Mouse (Mus musculus) adrenal gland, postnatal 36 days (tissue): ENCODE measurements at regions not wholly inside any gene's neighbourhood (a gene's known extent, or its start where the extent isn't known, plus 50 kb on each side); places are given as distances from the start of the nearest gene placed in this dataset.

Experiments
- DNase-seq, 2 experiments: peaks; one replicate each; pipeline ENCODE4 v3.0.0; 2021; ENCODE audit warnings: mixed read lengths in 1 of 2

DNA sequence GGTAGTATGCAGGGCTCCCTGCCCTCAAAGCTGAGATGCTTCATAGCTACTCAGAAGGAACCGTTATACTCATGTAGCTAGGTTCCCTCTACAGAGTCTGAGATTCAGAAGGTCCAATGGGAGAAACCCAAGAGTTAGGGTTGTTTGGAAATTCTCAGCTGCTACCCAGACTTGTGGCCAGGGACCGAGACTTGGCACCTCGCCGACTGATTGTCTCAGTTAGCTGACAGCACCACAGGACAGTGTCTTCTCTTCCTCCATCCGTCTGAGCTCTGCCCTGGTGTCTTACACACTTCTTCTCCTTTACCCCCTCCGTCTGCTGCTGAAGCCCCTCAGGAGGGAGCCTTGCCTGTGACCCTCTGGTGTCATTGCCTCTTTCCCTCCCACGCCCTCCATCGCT, 329.6 kb upstream of the Prox1 start:
- no peak for DNase-seq

DNA sequence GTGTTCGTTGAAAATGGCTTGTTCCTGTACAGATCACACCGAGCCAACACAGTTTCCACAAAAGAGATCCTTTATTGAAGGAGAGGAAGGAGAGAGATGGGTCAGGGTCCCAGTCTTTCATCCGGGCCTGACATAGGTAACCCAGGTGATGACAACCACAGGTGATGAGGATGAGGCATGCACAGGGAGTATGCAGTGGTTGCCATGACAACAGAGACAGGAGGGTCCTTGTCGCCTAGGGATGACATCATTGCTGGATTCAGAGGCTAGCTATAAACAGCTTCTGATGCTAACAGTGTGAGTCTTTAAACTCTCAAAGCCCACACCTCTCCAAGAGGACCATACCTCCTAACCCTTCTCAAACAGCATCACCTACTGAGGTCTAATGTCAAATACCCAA, 327.0 kb upstream of the Prox1 start:
- no peak for DNase-seq

DNA sequence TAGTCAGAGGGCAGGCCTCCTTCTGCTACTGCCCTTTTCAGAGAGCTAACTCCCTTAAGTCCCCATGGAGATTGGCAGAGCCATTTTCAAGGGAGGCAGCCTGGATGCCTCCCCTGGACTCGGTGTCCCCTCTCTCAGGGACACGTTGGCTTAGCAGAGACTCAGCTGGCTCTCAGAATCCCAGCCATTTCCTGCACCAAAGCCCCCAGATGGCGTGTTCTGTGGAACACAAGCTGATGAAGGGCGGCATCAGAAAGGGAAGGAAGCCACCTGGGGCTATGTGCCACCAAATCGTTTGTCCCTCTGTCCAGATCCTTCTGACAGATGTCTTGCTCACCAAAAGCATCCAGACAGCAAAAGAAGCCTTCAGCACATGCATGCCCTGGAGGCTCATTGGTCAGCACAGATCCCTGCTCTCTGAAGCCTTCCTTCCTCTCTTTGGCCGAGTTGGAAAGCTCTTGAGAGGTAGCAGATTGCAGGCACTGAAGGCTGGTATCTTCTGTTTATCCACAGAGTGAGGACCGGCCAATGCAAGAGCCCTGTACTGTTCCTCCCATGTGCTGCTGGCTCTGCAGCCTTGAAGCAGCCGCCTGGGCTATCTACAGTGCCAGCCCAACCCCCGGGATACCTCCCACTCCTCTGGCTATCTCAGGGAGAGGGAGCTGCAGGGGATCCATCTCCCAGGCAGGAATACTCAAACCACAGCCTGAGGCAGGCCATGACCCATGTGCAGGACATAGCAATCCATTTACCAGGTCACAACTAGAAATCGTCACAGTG, 325.4 kb upstream of the Prox1 start:
- no peak for DNase-seq

DNA sequence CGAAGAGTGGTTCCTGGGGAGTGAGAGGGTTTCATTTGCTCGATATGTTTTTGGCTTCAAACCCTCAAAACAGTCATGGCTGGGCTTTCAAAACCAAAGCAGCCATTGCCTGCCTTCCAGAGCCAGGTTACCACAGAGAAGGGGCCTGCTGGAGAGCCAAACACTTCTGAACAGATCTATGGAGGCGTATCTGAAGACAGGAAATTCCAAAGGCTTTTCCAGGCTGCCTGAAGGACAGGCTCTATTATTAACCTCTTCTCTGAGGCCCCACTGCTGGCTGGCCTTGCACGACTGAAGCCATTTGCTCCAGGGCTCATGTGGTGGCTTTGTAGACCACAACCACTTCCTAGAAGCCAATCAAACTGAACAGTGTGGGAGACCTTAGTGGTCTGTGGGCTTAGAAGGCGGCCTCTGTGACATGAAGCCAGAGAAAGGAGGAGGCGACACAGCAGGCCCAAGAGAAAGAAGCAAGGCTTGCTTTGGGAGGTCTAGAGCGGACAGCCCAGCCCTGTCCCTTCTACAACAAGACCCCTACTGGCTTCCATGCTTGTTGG, 316.1 kb upstream of the Prox1 start:
- no peak for DNase-seq

DNA sequence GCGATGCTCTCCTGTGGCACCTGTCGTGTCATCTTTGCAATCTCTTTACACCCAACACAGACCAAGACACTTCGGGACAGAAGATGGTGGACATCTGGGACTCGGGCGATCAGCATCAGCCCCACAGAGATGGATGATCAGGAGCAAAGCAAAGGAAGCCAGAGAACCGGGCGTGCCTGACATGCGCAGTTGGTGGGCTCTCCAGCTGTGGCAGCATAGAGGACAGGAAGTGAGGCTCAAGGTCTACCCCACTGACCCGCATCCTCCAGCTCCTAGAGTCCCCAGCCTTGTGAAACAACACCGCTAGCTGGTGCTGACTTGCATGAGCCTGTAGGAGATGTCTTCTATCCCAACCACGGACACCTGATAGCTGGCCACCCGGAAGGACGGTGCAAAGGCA, 312.9 kb upstream of the Prox1 start:
- DNase-seq: no peak

DNA sequence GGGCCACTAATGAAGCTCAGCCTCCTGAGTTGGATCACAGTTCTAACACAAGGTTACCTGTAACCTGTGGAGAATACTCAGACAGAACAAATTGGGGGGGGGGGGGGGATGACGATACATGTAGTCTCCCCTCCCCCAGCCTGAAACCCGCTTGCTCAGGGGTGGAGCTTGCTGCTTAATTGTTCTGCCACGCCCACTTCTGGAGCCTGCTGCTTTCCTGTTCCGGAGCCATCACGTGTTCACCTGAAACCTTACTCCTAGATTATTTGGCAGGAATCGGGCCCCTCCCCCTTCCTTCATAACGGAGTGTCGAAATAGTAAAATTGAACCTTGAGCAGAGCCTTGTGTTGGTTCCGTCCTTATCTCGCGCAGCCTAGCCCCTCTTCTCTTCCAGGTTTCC, 310.6 kb upstream of the Prox1 start:
- DNase-seq: no peak

DNA sequence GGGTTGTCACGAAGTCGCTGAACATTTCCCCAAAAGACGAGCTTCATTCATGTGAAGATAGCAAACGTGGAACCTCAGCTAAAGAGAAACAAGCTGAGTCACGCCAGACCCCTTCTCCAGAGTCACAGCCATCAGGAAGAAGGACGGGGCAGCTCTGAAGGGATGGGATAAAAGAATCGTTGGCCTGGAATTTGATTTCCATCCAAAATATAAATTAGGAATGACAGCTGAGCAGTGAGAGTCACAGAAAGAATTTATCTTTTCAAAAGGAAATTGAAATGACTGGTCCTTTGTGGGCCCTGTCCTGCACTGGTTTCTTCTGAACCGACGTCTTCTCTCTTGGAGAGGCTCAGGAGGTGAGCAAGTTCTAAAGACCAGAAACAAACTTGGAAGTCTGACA, 310.1 kb upstream of the Prox1 start:
- peak; percentile 15 to 17 for DNase-seq

DNA sequence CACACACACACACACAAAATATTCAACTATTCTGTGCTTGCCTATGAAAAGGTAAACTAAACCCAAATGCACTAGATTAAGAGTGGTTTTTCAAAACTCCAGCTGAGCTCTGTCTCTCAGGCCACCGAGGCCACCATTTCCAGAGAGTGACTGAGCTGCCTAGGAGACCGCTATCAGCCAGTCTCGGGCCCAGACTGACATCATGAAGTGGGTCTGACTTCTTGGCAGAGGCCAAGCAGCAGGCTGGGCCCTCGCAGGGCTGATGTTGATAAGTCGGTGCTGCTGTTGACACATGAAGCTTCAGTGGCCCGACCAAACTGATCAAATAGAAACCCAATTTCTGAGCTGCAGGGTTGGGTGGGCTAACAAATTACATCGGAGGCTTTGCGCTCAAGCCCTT, 302.2 kb upstream of the Prox1 start:
- DNase-seq: no peak

DNA sequence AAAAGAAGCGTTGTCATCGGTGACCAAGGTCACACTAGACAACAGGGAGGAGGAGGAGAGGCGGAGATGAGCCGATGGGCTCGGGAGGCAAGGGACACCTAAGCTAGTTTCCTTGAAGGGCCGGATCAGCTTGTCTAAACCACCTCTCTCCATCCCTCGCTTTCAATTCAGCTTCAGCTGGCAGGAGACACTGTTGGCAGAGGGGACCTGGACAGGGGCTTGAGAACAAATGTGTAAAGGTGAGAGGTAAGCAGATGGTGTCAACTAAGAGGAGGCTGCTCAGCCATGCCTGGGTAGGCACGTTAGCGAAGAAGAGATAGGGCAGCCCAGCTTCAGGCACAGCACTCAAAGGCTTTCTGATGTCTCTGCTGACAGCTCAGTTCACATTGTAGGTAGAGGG, 299.8 kb upstream of the Prox1 start:
- DNase-seq: no peak

DNA sequence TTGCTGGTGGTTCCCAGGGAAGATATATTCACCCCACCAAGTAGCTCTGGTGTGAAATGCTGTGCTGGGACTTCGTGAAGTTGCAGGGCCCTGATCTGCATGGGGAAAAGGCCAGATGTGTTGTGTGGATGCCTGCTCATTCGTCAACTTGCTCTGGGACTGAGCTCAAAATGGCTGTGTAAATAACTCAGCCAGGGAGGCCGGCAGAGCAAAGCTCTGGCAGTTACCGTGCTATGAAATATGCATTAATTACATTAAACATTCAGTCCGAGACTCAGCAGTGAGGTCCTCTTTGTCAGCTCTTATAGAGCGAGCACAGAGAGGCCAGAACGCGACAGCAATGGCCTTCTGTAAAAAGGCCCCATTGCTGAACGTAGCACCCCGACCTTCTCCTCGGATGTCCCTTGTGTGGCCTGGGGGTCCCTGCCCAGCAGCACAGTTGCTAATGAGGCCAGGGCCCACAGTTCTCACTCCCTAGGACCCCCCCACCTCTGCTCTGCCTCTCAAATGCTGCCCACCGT, 287.1 kb upstream of the Prox1 start:
- no peak for DNase-seq

DNA sequence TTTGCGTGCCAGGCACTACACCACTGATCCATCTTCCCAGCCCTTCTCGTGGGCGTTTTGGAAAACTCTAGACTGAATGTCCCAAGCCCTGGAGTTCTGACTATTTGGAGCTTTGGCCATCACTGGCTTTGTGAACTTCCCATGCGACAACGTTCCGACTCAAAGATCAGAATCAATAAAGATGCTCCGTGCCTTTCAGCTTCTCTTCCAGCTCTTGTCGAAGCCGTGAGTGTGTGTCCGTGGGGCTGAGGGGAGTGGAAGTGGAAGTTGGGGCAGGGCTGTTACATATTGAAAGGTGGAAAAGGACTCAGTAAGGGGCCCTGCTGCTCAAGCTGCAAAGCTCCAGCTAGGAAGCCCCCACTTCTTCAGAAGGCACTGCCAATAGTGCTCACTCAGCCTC, 283.0 kb upstream of the Prox1 start:
- no peak for DNase-seq

DNA sequence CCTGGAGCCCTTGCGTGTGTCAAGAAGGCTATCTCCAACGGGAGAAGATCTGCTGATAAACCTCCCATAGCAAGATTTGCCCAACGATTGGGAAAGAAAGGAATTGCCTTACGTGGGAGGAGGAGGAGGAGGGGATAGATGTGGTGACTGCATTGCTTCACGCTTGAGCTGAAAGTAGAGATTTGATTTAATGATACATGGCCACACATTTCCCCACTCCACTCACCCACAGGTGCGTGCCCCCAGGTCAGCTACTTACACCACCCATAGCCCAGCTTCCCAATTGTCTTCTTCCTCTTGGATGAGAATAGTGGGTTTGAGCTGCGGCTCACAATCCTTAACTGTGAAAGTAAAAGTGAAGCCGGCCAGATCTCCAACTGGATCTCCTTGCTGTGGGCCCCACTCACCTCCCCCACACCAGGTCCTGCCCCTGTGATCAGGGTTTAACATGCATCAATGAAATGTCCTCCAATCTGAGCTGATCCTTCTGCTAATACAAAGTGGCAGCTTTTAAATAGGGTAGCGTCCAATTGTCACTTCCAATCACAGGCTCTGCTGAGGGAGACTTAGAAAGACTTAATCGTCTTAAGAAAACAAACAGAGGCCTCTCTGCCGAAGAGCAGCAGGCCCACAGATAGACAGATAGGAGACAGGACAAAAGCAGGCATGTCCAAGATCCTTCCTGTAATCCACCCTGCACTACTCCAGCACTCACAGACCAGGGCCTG, 281.8 kb upstream of the Prox1 start:
- no peak for DNase-seq

DNA sequence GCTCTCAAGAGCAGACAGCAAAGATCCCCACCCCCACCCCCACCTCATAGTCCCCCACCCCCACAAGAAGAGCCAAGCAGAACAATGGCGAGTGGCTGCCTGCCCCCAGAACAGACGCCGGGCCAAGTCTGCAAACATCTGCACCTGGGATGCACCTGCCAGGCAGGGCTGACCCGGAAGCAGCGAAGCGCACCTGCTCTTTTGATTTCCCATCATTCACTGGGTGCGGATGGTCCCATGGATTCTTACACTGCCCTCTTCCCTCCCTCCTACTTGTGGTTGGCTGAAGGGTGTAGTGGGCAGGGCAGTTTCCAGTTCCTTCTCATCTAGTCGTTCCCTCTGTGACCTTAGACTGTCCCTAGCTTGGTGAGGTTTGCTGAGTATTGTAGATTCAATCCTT, 277.7 kb upstream of the Prox1 start:
- DNase-seq: no peak

DNA sequence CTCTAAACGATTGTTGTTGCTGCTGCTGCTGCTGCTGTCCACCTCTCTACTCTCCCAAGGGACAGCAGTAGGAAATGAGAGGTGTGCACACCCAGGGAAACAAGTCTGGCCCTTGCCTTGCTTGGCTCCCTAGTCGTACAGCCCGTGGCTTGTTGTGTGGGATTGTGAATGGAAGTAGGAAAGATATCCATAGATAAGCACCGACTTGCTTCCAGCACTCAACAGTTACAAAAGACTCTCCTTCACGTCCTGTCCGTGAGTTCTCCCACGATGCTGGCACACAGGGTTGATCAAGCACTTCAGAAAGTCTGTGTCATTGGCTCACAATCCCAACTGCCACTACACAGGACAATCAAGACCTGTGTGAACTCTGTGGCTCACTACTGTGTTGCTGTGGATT, 276.7 kb upstream of the Prox1 start:
- DNase-seq: no peak

DNA sequence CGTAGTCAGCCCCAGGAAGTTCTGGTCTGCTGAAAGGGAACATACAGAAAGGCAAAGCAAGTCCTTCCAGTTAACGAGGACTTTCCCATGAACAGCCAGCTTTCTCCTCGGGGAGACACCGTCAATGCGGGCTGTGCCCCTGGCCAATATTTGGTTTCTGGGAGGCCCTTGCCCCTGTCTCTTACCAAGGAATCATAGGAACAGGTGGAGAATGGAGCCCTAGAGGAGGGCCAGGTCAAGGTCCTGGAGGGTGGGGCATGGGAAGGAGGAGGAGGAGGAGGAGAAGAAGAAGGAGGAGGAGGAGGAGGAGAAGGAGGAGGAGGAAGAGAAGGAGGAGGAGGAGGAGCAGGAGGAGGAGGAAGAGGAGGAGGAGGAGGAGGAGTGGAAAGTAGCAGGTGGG, 276.2 kb upstream of the Prox1 start:
- DNase-seq: no peak

DNA sequence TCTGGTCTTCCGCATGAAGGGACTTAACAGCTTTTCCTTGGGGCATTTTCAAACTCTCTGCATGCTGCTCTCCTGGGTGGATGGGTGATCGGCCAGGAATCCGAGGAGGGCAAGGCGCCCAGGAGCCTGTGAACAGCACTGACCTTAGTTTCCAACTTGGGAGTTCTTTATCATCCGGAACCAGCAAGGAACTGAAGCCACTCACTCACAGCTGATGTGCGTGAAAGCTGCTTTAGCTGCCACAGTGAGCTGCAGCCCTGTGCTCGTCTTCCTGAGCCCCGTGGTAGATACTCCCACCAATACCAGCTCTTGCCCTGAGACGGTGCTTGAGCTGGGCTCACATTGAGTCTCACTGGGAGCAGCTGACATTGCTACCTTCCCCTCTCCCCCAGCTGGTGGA, 273.9 kb upstream of the Prox1 start:
- no peak for DNase-seq

DNA sequence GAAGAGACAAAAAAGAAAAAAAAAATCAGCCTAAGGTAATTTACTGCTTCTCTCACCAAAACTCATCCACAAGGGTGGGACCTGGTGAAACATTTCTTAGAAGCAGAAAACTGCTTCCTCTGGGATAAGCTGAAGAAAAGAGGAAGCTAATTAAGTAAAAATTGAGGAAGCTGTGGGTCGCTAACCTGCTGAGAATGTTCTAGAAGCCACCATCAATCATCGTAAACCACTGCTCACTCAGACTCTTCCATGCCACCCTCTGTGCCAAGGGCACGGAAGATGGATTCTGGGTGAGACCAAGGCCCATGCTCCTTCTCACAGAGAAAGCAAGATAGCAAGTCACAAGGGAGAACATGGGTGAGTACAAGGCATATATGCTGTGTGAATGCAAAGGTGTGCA, 272.7 kb upstream of the Prox1 start:
- no peak for DNase-seq

DNA sequence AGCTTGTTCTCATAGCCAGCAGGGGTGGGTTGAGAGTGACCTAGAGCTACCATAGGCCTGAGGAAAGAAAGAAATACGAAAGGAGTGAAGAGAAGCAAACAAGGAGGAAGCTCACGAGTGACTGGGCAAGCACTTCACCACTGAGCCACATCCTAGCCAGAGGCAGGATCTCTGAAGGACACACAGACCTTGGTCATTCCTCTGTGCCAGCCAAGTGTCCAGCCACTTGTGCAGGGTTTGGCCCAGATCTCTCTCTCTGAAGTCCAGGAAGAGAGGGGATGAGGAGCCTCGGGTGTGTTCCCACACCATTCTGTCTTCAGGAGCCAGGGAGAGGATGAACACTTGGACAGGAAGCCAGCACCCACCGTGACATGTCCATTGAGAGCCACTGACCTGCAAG, 271.7 kb upstream of the Prox1 start:
- DNase-seq: peak; percentile 50 to 60

DNA sequence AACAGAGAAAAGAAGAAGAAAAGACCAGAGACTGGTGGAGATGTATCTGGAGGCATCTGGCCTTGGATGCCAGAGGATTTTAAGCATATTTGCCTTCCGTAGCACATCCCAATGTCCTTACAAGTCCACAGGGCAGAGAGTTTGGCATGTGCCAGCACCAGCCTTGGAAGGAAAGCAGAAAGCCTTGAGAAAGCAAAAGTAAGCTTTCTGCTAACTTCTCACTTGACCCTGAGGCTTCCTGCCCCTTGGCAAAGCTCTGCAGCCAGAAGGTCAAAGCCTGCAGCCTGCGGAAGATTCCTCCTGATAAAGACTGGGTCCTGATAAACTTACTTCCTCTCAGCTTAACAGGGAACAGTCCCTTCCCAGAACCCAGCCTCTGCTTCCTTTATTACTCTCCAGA, 268.3 kb upstream of the Prox1 start:
- DNase-seq: peak; percentile 71 to 80

DNA sequence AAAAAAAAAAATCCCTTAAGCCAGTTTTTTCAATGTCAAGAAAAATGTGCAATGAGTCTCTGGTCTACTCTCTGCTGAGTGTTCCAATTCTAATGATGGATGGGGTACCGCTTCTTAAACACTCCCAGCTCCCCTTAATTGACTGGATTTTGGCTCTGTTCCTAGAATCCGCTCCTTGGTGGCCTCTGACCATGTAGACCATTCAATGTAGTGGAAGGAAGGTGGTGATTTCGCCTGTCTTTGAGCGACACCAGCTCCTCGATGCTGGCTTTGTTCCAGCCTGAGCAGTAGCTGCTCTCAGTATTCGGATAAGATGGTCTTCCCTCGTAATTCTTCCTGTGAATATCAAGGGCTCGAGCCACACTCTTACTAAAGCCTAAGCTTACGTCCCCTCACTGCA, 252.4 kb upstream of the Prox1 start:
- peak in 1 of 2 experiments; percentile 12 for DNase-seq

DNA sequence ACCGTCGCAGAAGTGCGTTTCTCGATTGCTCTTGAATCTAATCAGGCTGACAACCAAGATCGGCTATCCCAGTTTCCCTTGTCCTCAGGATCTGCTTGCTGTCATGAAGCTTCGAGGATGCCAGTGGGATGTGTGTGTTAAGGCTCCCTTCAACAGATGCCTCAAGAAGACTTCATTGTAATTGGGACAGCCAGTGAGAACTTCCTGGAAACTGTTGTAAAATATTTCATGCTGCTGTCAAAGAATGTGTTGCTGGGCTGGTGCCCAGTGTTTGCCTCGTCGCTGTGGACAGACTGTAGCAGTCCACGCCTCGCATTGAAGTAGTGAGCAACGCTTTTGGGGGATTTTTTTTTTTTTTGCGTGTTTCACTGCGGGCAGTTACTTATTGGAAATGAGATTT, 249.2 kb upstream of the Prox1 start:
- peak in 1 of 2 experiments; percentile 16 for DNase-seq

DNA sequence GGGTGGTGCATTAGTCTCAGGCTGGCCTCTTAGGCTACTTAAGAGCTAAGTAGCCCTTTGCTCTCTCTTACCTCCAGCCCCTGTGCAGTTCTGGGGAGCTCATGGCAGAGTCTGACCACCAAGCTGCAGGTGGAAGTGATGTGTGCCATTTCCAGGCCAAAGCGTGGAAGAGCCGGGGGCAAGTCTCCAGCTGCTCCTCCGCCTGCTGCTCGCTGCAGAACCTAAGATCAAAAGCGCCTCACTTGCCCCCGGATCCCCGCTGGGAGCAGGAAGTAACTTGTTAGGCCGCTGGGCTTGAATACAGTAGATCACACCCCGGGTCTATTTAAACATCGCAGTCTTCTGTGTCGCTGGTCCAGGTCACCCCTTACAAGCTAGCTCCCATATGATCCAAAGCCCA, 246.8 kb upstream of the Prox1 start:
- no peak for DNase-seq

DNA sequence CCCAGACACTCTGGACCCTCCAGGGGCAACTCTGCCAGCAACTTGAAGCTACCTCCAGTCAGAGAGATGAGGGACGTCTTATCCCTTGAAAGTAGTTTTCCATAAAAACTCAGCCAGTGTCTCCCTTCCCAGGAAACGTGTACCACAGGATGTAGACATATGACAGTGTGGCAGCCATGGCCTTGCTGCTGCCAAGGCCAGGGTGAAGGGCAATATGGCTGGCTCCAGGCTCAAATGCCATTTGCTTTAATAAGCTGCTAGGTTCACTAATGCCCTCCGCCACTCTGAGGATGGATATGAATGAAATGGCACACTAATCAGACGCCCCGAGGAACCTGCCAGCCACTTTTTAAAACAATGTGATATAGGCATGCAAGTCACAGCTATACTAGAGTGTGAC, 241.2 kb upstream of the Prox1 start:
- DNase-seq: peak; percentile 49 to 55

DNA sequence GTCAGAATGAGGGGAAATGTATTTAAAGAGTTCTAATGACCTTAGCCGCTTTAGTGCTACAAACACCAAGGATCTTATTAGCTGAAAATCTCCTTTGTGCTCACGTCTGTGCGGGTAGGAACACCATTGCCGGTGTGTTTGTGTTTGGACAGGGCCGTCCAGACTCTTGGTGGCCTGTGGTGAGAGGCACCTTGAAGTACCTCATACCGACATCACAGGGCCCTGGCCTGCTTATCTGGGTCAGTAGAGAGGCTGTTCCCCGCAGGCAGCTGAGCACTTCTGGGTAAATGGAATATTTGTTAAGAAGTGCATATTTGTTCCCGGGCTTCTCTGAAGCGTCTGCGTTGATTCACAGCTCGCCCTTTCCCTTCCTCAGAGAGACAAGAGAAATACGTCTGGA, 232.8 kb upstream of the Prox1 start:
- no peak for DNase-seq
